Mouse (Mus musculus): ENCODE data around the gene Gde1.
A peak's percentile ranks its signal among the peaks of the same experiment; 100 is the strongest.

Gde1 gene

GRCm38 (mm10) chr7:118705101-118705961, at the start of gene Gde1:
Gene Gde1, minus strand, starts transcription at chr7:118705778.
- DNase-seq: peak; percentile 97 to 98

- no peak for DNase-seq
Observed at GRCm38 (mm10) chr7:118751625-118752024, 46.0 kb upstream of the Gde1 start.

GRCm38 (mm10) chr7:118749706-118750105, 44.1 kb upstream of the Gde1 start:
- DNase-seq: no peak

- DNase-seq: no peak
Observed at GRCm38 (mm10) chr7:118747891-118748672, 42.5 kb upstream of the Gde1 start.

GRCm38 (mm10) chr7:118744766-118745165, 39.2 kb upstream of the Gde1 start:
- DNase-seq: no peak

- DNase-seq: no peak
Observed at GRCm38 (mm10) chr7:118742278-118742677, 36.7 kb upstream of the Gde1 start.

- peak; percentile 98 to 99 for DNase-seq
Observed at GRCm38 (mm10) chr7:118740532-118741338, 35.2 kb upstream of the Gde1 start.

- DNase-seq: peak; percentile 82 to 87
Observed at GRCm38 (mm10) chr7:118739975-118740531, 34.5 kb upstream of the Gde1 start, which contains the start of gene Vps35l. Gene Vps35l, plus strand, starts transcription at chr7:118740226.

- DNase-seq: no peak
Observed at GRCm38 (mm10) chr7:118738730-118739129, 33.2 kb upstream of the Gde1 start.

GRCm38 (mm10) chr7:118733225-118733624, 27.6 kb upstream of the Gde1 start:
- DNase-seq: no peak

GRCm38 (mm10) chr7:118731781-118732180, 26.2 kb upstream of the Gde1 start:
- DNase-seq: no peak

GRCm38 (mm10) chr7:118728846-118729587, 23.4 kb upstream of the Gde1 start:
- no peak for DNase-seq

- no peak for DNase-seq
Observed at GRCm38 (mm10) chr7:118725459-118725858, 19.9 kb upstream of the Gde1 start.

GRCm38 (mm10) chr7:118723927-118724326, 18.3 kb upstream of the Gde1 start:
- no peak for DNase-seq

- DNase-seq: no peak
Observed at GRCm38 (mm10) chr7:118718066-118718465, 12.5 kb upstream of the Gde1 start.

- DNase-seq: no peak
Observed at GRCm38 (mm10) chr7:118714873-118715272, 9.3 kb upstream of the Gde1 start.

GRCm38 (mm10) chr7:118712228-118713173, 6.9 kb upstream of the Gde1 start, which contains the start of gene Ccp110:
Gene Ccp110, plus strand, starts transcription at chr7:118712552.
- peak; percentile 95 to 98 for DNase-seq

- no peak for DNase-seq
Observed at GRCm38 (mm10) chr7:118710776-118711175, 5.2 kb upstream of the Gde1 start.

GRCm38 (mm10) chr7:118708002-118708401, 2.4 kb upstream of the Gde1 start:
- peak; percentile 72 to 84 for DNase-seq

GRCm38 (mm10) chr7:118707216-118707615, 1.6 kb upstream of the Gde1 start:
- no peak for DNase-seq
